Mouse (Mus musculus): ENCODE measurements at regions not wholly inside any gene's neighbourhood (a gene's known extent, or its start where the extent isn't known, plus 50 kb on each side); places are given as distances from the start of the nearest gene placed in this dataset.

DNA sequence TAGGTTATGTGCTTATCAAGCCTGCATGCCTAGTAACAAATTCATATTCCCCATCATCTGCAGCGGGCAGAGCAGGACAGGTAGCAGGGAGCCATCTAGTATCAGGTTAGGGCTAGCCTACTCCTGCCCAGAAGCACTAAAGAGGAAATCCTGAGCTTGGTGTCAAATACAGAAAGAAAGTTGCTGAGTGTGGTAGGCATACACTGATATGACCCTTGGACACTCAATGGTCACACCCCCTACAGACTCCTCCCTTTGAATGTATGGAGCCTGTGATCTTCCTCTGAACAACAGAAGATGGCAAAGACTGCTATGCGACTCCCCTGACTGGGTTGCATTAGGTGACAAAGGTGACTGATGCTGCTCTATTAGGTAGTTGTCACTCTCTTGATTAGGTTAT lies 102.3 kb upstream of the Rapgef5 start:
- TF ChIP-seq CTCF (IDR thresholded peaks at IDR 0.05; ENCODE audit: extremely low read depth, insufficient read length, insufficient replicate concordance, low read depth, low read length) = no peak
- TF ChIP-seq POLR2A (IDR thresholded peaks at IDR 0.05; ENCODE audit: low read depth, low read length) = no peak
